Mouse (Mus musculus) mouse embryonic stem cell (cell line): ENCODE measurements around the gene Rpl3l.
"Not testable (repeated sequence)": the region's sequence is repeated elsewhere in the genome, so short reads cannot be mapped to it uniquely, and the experiment has no call there.

Source experiments
- in situ Hi-C, 2 experiments: fragments of 300-500 bp; cut with MboI; formaldehyde crosslinking; loops; 1 replicate in 1 of 2; 3 replicates in 1 of 2; pipeline ENCODE4 v1.14.3; 2019 to 2020; ENCODE audit warnings: low sequenced_read_pairs in 2 of 2, low pct_unique_long_range_greater_than_20kb in 1 of 2, mixed read lengths in 1 of 2; ENCODE audit not compliant: unreplicated experiment in 1 of 2

Rpl3l gene

DNA sequence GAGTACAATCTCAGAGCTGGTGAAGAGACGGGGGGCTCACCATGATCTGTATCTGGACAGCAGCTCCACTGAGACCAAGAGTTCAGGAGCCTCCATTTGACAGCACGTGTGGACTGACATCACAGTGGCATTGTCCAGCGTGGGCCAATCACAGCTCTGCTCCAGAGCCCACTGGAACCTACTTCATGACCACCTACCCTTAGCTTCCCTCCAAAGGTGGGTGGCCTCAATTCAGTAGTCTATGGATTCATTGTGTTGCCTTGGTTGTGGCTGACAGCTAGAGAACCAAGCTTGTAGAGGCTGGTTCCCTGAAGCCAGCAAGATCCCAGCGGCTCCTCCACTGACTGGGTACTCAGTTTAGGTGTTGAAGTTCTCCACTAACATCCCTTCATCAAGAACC is 9.7 kb upstream of the Rpl3l start, which contains the start of the genes Rnf151 and Rps2:
Gene Rnf151, minus strand, starts transcription at position 121 of the 400 bp plus-strand sequence.
Gene Rps2, plus strand, starts transcription at position 174 of the 400 bp plus-strand sequence.
- in situ Hi-C loops = no loop called here

DNA sequence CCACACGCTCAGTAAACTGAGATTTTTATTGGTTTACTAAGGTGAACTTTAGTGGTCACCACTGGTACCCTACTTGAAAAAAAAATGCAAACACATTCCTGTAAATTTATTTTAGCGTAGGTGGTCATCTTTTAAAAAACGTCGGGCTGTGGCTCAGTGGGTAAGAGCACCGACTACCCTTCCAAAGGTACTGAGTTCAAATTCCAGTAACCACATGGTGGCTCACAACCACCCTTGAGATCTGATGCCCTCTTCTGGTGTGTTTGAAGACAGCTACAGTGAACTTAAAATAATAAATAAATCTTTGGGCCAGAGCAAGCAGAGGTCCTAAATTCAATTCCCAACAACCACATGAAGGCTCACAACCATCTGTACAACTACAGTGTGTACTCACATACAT is 8.7 kb upstream of the Rpl3l start:
- in situ Hi-C loops = not testable (repeated sequence)

DNA sequence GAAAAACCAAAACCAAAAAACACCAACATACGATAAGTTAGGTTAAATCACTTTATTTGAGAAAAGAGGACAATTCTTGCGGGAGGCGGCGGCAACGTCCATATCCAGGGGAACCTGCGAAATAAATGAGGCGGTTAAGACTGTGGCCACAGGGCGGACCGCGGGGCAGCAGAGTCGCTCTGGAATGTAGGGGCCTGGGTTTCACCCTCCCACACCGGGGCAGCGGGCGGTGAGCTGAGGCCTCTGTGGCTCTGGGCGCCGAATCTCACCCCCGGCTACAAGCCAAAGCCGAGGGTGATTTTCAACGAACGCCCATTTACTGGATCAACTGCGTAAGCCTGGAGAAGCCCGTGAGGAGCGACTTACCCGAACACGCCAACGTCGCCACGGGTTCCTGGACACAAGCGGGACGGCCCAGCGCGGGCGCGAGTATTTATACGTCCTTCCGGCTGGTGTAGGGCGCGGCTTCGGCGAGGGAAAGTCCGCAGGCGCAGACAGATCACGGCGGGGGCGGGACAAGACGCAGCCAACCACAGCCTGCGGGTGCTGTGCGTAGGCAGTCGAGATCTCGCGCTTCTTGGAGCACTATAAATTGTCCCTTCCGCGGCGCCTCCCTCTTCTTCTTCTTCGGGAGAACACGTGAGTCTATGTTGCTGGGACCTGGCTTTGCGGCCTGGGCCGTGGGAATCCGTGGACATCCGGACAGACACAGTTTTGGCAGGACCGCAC is 8.0 kb upstream of the Rpl3l start:
- in situ Hi-C loops = no loop called here

DNA sequence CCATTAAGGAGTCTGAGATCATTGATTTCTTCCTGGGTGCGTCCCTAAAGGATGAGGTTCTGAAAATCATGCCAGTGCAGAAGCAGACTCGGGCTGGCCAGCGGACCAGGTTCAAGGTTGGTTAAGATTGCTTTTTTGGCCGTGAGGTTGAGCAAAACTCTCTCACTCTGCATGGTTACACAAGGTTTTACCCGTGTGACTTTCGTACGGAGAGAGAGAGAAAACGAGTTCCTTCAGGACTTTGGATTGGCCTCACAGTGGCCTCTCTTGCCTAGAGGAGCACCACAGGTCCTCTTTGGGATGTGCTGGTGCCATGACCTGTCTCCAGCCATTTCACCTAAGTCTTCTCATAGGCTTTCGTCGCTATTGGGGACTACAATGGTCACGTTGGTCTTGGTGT is 7.0 kb upstream of the Rpl3l start:
- in situ Hi-C loops = not testable (repeated sequence)

DNA sequence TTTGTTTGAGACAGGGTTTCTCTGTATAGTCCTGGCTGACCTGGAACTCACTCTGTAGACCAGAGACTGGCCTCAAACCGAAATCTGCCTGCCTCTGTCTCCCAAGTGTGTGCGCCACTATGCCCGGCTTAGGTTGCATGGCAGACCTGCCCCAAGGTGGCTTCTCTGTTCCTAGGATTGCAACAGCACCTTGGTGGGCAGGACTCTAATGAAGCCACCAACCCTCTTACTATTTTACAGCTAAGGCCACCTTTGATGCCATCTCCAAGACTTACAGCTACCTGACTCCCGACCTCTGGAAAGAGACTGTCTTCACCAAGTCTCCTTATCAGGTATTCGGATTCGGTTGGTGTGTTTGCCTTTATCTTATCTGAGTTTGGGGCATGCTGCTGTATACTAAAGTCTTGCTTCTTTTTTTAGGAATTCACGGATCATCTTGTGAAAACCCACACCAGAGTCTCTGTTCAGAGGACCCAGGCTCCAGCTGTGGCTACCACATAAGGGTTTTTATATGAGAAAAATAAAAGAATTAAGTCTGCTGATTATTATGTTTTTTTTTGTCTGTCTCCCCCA is 6.2 kb upstream of the Rpl3l start:
- in situ Hi-C loops = not testable (repeated sequence)

DNA sequence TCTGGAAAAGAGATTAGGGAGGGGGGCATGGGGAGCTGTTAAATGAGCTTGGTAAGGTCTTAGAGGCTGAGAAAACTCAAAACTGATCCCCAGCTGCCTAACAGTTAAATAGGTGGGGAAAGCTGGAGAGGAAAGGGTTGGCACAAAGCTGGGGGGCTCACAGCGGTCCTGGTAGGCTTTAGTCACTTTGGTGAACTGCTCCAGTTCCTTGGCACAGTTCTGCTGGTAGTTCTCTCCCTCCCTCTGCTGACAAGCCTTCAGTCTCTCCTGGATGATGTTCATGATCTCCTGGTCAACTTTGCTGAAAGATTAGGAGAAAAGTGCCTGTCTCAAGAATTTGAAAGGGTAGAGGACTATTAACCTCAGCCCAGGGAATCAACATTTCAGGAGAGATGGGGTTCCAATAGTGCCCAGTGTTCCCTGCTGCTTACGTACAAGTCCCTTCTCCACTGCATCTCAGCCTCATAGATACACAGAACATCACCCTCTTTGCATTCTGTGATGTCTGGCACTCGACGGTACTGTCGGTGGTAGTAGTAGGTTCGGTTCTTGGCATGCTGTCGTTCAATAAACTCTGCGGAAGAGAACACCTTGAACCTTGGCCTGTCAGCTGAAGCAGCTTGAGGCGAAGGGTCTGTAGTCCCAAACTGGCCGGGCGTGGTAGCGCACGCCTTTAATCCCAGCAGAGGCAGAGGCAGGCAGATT is 5.2 kb upstream of the Rpl3l start:
- in situ Hi-C loops = no loop called here

DNA sequence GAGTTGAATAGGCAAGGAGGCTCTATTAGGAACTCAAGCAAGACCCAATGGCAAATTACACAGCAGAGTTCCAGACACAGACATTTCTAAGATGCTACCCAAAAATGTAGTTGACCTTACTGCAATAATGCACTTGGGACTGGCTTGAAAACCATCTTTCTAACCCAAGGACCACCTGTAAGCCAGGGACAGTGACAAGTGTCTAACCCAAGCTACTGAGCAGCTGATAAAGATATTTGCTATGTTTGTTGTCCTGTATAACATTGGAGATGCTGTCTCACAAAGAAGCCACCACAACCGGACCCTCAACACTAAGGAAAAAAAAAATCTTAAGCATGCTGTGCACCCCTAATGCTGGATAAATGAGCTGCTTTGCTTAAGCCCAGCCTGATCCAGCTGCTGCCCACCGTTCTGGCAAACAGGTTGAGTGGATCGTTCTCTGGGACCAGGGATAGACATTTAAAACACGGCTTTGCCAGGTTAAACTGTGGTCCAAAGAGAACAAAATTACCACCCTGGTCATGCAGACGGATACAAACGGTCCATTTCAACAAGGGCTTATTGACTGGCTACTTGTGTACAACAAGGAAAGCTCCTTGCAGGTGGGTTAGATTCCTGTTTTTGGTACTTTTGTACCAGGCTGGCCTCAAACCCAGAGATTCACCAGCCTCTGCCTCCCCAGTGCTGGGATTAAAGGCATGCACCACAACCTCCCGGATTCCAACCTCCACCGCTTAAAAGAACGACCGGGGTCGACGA is 4.3 kb upstream of the Rpl3l start:
- in situ Hi-C loops = no loop called here

DNA sequence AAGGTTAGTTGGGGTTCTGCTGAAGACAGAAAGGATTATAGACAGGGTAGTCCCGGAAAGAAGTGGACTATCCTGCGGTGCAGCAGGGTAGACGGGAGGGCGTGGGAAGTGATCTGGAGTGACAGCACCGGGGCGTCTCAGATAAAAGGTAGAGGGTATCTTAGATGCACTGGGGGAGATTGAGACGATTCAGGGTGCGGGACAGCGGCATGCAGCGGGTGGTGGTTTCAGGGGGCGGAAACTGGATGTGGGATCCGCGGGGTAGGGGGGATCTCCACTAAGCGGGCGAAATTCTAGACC is 3.8 kb upstream of the Rpl3l start:
- in situ Hi-C loops = no loop called here

DNA sequence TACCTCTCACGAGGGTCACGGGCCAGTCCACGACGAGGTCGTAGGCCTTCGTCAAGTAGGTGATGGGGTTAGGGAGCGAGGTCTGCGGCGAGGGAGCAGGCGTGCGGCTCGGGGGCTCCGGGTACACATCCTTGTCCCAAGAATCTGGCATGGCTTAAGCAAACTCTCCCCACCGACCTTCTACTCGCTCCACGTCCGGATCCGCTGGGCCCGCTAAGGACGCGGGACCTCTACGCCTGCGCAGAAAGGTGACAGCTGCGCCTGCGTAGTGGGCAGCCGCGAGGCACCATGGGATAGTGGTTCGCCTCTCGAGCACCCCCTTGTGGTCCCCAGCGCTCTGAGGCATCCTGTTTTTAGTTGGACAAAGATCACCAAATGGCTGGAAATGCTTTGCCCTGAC is 3.4 kb upstream of the Rpl3l start, which contains the start of gene Ndufb10:
Gene Ndufb10, minus strand, starts transcription at position 295 of the 400 bp plus-strand sequence.
- in situ Hi-C loops = no loop called here

DNA sequence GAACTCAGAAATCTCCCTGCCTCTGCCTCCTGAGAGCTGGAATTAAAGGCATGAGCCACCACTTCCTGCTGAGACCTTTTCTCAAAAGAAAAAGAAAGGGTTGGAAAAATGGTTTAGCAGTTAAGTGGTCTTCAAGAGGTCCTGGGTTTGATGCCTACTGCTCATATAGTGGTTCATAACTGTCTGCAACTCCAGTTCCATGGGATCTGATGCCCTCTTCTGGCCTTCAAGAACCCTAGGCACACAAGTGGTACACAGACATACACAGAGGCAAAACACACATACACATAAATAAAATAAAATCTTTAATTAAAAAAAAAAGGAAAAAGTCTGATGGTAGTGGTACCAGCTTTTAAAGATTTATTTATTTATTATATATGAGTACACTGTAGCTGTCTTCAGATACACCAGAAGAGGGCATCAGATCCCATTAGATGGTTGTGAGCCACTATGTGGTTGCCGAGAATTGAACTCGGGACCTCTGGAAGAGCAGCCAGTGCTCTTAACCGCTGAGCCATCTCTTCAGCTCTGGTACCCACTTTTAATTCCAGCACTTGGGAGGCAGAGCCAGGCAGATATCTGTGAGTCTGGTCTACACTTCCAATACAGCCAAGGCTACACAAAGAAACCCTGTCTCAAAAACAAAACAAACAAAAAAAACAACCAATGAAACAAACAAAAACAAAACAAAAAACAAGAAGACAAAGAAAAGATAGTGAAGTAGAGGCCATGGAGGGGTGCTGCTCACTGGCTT is 1.8 kb upstream of the Rpl3l start:
- in situ Hi-C loops = no loop called here

DNA sequence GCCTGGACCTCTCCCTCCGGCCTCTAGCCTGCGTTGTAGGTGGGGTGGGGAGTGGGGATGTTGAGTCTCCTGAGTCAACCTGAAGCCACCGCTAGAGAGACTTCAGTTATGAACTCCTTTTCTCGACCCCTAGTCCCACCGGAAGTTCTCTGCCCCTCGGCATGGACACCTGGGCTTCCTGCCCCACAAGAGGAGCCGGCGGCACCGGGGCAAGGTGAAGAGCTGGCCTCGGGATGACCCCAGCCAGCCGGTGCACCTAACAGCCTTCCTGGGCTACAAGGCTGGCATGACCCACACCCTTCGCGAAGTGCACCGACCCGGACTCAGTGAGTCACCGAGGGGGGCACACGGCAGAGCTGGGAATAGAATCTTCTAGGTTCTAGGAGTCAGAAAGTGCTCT is 564 bp downstream of the Rpl3l start:
- in situ Hi-C loops = no loop called here

DNA sequence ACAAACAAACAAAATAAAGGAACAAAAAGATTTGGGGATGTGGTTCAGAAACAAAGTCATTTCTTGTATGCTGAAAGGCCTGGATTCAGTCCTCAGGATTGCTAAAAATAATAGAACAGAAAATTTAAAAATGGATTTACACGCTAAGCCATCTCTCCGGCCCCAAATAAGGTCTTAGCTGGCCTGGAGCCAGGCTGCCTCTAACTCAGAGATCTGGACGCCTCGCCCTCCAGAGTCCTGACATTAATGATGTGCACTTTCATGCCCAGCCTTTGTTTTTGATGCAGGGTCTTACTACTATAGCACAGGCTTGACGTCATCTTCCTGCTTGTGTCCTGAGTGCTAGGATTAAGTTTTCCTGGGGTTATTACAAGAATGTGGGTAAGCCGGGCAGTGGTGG is 1.4 kb downstream of the Rpl3l start:
- in situ Hi-C loops = no loop called here

DNA sequence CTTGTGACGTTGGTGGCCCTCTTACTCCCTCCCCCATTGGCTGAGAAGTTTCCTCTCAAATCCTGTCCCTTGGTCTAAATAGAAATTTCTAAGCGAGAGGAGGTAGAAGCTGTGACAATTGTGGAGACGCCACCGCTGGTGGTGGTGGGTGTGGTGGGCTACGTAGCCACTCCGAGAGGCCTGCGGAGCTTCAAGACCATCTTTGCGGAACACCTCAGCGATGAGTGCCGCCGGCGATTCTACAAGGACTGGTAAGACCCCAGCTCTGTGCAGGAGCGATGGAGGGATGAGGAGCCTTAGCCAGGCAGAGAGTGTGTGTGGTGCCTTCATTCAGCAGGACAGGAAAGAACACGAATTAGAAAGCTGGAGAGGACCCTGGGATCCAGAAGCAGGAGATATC is 3.2 kb downstream of the Rpl3l start:
- in situ Hi-C loops = no loop called here

DNA sequence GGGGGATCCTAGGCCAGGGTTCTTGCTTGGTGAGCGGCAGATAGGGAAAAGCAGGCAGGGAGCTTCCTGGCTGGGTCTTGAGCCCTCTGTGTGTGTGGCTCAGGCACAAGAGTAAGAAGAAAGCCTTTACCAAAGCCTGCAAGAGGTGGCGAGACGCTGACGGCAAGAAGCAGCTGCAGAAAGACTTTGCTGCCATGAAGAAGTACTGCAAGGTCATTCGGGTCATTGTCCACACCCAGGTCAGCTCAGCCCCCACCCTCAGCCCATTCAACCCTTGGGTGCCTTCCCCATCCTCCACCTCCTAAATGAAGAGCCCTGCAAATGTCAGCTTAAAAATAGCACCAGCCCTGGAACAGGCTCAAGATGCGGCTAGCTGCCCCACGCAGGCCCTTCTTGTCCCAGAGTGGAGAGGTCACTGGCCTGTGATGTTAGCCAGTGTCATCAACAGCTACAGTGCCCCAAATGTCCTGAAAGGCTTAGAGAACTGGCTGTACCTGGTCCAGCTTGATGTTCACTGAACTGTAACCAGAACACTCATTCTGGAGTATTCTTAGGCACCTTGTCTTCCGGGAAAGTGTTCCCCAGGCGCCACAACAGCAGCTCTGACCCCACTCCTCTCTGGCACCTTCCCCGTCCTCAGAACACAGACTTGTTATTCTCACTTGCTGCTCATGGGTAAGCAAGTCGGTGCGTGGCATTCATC is 4.8 kb downstream of the Rpl3l start:
- in situ Hi-C loops = no loop called here

DNA sequence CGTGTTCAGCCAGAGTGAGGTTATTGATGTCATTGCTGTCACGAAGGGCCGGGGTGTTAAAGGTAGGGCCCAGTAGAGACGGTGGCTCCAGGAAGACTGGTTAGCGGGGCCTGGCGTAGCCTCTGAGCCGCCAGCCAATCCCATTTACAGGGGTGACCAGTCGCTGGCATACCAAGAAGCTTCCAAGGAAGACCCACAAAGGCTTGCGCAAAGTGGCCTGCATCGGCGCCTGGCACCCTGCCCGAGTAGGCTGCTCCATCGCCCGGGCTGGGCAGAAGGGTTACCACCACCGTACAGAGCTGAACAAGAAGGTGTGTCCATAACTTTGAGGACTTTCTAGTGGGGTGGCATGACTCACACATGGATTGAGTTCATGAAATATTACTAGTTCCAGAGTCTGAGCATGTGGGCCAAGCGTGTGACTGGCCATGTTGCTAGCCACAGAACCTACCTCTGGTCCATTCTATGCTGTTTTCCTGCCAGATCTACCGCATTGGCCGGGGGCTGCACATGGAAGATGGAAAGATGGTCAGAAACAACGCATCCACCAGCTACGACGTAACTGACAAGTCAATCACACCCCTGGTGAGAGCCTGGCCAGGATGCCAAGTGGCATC is 5.9 kb downstream of the Rpl3l start:
- in situ Hi-C loops = no loop called here

DNA sequence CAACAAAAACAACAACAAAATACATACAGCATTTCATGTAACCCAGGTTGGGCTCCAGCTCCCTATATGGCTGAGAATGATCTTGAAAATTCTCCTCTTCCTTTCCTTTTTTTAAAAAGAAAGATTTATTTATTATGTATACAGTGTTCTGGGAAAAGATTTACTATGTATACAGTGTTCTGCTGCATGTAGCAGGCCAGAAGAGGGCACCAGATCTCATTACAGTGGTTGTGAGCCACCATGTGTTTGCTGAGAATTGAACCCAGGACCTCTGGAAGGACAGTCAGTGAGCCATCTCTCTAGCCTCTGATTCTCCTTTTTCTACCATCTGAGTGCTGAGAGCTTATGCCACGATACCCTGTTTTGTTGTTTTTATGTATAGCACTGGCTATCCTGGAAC is 6.9 kb downstream of the Rpl3l start:
- in situ Hi-C loops = no loop called here

DNA sequence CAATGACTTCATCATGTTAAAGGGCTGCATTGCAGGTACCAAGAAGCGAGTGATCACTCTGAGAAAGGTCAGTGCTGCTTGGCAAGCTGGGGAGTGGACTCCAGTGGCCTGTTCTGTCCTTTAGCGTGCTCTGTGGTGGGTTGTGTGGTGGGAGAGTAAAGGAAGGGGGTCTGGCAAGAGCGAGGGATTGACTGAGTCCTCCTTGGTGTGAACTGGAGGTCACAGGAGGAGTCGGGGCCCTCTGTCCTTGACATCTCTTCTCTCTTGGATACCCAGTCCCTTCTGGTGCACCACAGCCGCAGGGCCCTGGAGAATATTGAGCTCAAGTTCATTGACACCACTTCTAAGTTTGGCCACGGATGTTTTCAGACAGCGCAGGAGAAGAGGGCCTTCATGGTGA is 7.8 kb downstream of the Rpl3l start:
- in situ Hi-C loops = no loop called here
